Mouse (Mus musculus): ENCODE measurements around the gene Ptf1a. TPM values are rescaled to one million over a fixed set of nuclear protein-coding genes. Genes with fewer than 3 reads are reported as not detected.

Gene Ptf1a
- polyA plus RNA-seq, 1 experiment = not detected

DNA sequence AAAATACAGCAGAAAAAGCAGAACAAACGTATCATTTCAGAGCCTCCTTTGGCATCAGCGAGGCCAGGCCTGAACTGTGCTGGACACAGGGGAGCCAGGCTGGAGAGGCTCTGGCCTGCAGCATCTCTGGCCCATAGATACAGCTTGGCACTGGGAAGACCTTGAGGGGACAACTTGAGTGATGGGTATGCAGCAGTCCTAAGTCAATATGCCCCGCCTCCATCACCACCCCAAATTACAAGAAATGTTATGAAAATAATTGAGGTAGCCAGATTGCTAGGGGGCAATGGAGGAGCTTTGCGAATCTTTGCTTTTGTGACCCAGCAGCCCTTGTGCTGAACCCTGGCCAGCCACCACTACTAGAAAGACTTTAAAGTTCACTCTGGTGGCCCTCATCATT, 3.8 kb downstream of the Ptf1a start:
- no peak for TF ChIP-seq POLR2A (IDR thresholded peaks at IDR 0.05; ENCODE audit: borderline replicate concordance, low read depth, low read length)
- no peak for TF ChIP-seq CTCF (IDR thresholded peaks at IDR 0.05; ENCODE audit: low read depth, low read length)
- H3K27ac ChIP-seq (ENCODE audit: insufficient read depth, low read depth, low read length) = no peak overlapping the region
- no peaks in the 10 kb centered on the region for H3K4me1 ChIP-seq (ENCODE audit: control insufficient read depth, insufficient read depth, low read length)
- no peak overlapping the region for H3K4me3 ChIP-seq (ENCODE audit: insufficient read depth, low read length)

DNA sequence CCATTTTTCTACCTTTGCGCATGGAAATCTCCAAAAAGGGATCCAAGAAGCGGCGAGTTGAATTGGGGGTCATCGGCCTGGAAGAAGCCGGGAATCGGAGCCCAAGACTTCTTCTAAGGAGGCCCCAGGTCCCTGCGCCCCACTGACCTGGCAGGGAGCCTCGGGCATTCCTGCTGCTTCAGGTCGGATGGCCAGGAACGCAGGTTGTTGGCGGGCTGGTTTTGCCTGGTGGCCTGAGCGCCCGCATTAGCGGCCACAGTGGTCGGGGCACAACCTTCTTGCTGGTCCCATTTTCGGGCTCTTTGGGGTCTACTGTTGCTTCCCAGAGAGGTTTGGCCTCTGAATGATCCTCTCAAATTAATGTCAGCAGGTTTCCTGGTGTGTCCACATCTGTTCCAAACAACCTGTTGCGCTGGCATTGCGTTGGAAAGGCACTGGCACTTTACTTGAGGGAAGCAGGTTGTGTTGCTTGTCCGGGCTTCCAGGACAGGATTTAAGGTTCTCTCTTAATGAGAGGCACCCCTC, 7.1 kb downstream of the Ptf1a start:
- no peak overlapping the region for H3K4me3 ChIP-seq (ENCODE audit: insufficient read depth, low read length)
- TF ChIP-seq POLR2A (IDR thresholded peaks at IDR 0.05; ENCODE audit: borderline replicate concordance, low read depth, low read length) = no peak
- no peak for TF ChIP-seq CTCF (IDR thresholded peaks at IDR 0.05; ENCODE audit: low read depth, low read length)
- no peak overlapping the region for H3K27ac ChIP-seq (ENCODE audit: insufficient read depth, low read depth, low read length)
- H3K4me1 ChIP-seq (ENCODE audit: control insufficient read depth, insufficient read depth, low read length) = no peaks in the 10 kb centered on the region

DNA sequence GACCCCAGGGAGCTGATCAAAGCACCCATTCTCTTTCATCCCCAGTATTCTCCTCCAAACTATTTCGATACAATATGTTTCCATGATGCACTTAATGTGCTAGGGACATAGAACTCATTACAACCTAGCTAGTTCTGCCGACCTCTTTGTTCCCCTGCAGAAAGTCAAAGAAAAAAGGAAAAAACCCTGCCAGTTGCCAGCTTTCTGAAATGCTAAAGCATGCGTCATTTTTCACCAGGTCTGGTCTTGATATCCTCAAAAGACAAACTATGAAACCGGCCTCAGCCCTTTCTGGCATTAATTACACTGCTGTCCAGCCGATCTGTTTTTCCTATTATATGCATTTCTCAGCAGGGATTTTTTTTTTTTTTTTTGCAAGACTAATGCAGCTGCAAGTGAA, 9.8 kb downstream of the Ptf1a start:
- Histone ChIP-seq H3K27ac (ENCODE audit: insufficient read depth, low read depth, low read length) (no peak overlapping the region), H3K4me1 (ENCODE audit: control insufficient read depth, insufficient read depth, low read length) (no peaks in the 10 kb centered on the region), H3K4me3 (ENCODE audit: insufficient read depth, low read length) (no peak overlapping the region)
- TF ChIP-seq CTCF (IDR thresholded peaks at IDR 0.05; ENCODE audit: low read depth, low read length) (no peak), POLR2A (IDR thresholded peaks at IDR 0.05; ENCODE audit: borderline replicate concordance, low read depth, low read length) (no peak)

DNA sequence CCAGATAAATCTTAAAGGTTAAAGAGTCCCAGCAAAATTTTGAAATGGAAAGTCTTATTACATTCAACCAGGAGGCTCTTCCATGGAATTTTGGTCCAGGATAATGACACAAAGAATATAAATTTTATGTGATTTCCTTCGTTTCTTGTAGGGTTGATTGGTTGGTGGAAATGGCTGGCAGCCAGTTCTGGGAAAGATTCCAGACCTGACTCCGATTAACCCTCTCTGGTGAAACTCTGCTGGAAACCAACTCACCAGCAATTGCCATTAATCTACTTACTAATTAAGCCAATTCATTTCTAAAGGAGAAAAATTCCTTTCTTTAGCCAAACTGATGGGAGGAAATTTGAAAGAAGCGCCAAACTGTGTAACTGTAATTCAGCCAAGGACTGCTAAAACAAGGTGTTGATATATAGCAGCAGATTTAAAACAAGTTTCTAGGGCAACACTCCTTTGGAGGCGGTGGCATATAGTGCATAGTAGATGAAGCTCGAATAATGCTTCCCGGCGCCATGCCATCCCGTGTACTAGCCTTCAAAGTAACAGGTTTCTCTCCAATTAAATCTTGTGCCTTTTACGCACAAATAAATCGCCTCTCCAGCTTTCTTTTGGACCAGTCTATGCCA, 10.5 kb downstream of the Ptf1a start:
- TF ChIP-seq CTCF (IDR thresholded peaks at IDR 0.05; ENCODE audit: low read depth, low read length) (no peak), POLR2A (IDR thresholded peaks at IDR 0.05; ENCODE audit: borderline replicate concordance, low read depth, low read length) (no peak)
- H3K4me1 ChIP-seq (ENCODE audit: control insufficient read depth, insufficient read depth, low read length) = no peaks in the 10 kb centered on the region

DNA sequence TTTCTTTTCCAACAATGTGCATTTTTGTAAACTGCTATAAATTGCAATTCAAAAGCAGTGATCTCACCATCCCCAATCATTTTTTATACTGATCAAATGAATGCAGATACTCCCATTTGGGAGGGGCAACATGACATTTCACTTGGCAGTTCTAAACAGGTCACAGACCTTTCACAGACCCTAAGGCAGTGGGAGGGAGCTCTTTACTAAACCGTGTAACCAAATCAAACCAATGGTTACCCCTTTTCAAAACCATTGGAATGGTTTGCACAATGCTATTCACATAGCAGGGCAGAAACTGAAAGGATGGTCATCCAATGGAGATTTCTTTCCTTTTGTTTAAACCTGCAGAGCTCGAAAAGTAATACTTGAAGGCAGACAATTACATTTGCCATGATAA, 13.3 kb downstream of the Ptf1a start:
- no peaks in the 10 kb centered on the region for H3K4me1 ChIP-seq (ENCODE audit: control insufficient read depth, insufficient read depth, low read length)
- H3K4me3 ChIP-seq (ENCODE audit: insufficient read depth, low read length) = no peak overlapping the region
- H3K27ac ChIP-seq (ENCODE audit: insufficient read depth, low read depth, low read length) = no peak overlapping the region
- no peak for TF ChIP-seq CTCF (IDR thresholded peaks at IDR 0.05; ENCODE audit: low read depth, low read length)

More for the DNA sequence above, 10.5 kb downstream of the Ptf1a start:
- Histone ChIP-seq H3K27ac (ENCODE audit: insufficient read depth, low read depth, low read length) (no peak overlapping the region), H3K4me3 (ENCODE audit: insufficient read depth, low read length) (no peak overlapping the region)

DNA sequence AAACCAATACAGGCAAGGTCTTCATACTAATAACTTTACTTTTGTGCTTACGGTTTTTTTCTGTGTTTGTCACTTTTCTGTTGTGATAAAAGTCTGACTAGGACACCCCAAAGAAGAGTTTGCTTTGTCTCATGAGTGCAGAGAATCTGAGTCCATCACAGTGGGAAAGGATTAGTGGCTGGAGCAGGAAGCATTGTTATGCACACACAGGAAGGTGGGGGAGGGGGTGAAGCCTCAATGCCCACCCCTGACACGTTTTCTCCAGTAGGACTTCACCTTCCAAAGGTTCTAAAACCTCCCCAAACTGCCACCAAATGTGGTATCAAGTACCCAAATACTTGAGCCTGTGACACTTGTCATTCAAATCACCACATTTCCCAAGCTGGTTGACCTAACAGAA, 16.5 kb downstream of the Ptf1a start:
- H3K4me1 ChIP-seq (ENCODE audit: control insufficient read depth, insufficient read depth, low read length) = no peaks in the 10 kb centered on the region
- TF ChIP-seq POLR2A (IDR thresholded peaks at IDR 0.05; ENCODE audit: borderline replicate concordance, low read depth, low read length) (no peak), CTCF (IDR thresholded peaks at IDR 0.05; ENCODE audit: low read depth, low read length) (no peak)
- no peak overlapping the region for H3K4me3 ChIP-seq (ENCODE audit: insufficient read depth, low read length)
- no peak overlapping the region for H3K27ac ChIP-seq (ENCODE audit: insufficient read depth, low read depth, low read length)

DNA sequence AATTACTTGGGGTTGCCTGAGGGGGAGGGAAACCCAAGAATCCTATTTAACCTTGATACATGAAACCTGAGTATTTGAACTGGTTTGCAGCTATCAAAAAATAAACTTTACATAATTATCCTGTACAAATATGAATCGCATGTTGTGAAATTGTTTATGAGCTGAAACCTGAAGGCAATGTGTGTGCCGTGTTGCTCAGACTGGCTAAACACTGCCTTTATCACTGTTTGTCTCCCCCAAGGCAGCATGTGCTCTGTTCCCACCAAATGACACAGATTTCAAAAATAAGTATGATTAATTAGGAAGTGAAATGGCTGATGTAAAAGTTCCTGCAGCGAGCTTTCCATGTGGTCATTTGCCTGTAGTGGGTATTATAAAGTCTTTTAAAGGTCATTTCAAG, 44.8 kb downstream of the Ptf1a start:
- Histone ChIP-seq H3K4me3 (ENCODE audit: insufficient read depth, low read length) (no peak overlapping the region), H3K27ac (ENCODE audit: insufficient read depth, low read depth, low read length) (no peak overlapping the region), H3K4me1 (ENCODE audit: control insufficient read depth, insufficient read depth, low read length) (no peaks in the 10 kb centered on the region)
- no peak for TF ChIP-seq CTCF (IDR thresholded peaks at IDR 0.05; ENCODE audit: low read depth, low read length)
- TF ChIP-seq POLR2A (IDR thresholded peaks at IDR 0.05; ENCODE audit: borderline replicate concordance, low read depth, low read length) = no peak

Other genes with a start within 250 kb of the Ptf1a start
- gene Armc3, start 246.4 kb upstream of the Ptf1a start, polyA plus RNA-seq (2012; ENCODE audit: insufficient read depth, insufficient read length, missing spikeins) = 0.28 and 0.52 TPM in 2 replicates
- 17.2 and 21.5 TPM in 2 replicates for gene Msrb2, start 74.2 kb upstream of the Ptf1a start, polyA plus RNA-seq (2012; ENCODE audit: insufficient read depth, insufficient read length, missing spikeins)
- gene 4921504E06Rik, start 108.3 kb downstream of the Ptf1a start, polyA plus RNA-seq (2012; ENCODE audit: insufficient read depth, insufficient read length, missing spikeins) = not detected in 2 replicates
- 11.3 and 12.5 TPM in 2 replicates for gene Otud1, start 212.1 kb downstream of the Ptf1a start, polyA plus RNA-seq (2012; ENCODE audit: insufficient read depth, insufficient read length, missing spikeins)